Mouse (Mus musculus): ENCODE results near the gene Cxcr5.

GRCm38 (mm10) chr9:44492631-44493461 lies 68.8 kb downstream of the Cxcr5 start:
- TF ChIP-seq CTCF (IDR thresholded peaks at IDR 0.05): no peak
- TF ChIP-seq EP300 (IDR thresholded peaks at IDR 0.05): no peak

Data from lung, postnatal 0 days (tissue).